Mouse (Mus musculus) large intestine, adult 2 months (tissue): ENCODE measurements around the gene Nrg4. TPM values are rescaled to one million over a fixed set of nuclear protein-coding genes. Genes with fewer than 3 reads are reported as not detected.

Experiments used
- DNase-seq: peaks from one replicate; pipeline ENCODE4 v3.0.0-alpha.2; 2012; ENCODE audit warnings: low read depth, low spot score
- WGBS: fragments of 180-500 bp; shearing (Covaris S2); methylation state at CpG from one replicate; pipeline ENCODE4 v1.1.7; 2018; 5-methylcytosine and 5-hydroxymethylcytosine counted together
- polyA plus RNA-seq: library from polyadenylated mRNA; depleted of rRNA; stranded (reverse); fragments of >200 nt; gene quantifications from 2 replicates; pipeline ENCODE4 v1.2.3, GENCODE M21; 2012

Gene Nrg4
- polyA plus RNA-seq, 1 experiment = 1.7 TPM

GRCm38 (mm10) chr9:55325061-55325460, 1.6 kb downstream of the Nrg4 start:
- WGBS = 84% methylated on average over 1 of the region's 1 CpGs
- no peak for DNase-seq

GRCm38 (mm10) chr9:55324516-55324915, 2.1 kb downstream of the Nrg4 start:
- 58% methylated on average over 10 of the region's 10 CpGs for WGBS

GRCm38 (mm10) chr9:55324085-55324484, 2.6 kb downstream of the Nrg4 start:
- no peak for DNase-seq
- 51% methylated on average over 8 of the region's 8 CpGs for WGBS

More at GRCm38 (mm10) chr9:55324516-55324915, 2.1 kb downstream of the Nrg4 start:
- DNase-seq = no peak

GRCm38 (mm10) chr9:55322641-55323040, 4.0 kb downstream of the Nrg4 start:
- 15% methylated on average over 1 of the region's 1 CpGs for WGBS
- no peak for DNase-seq

- WGBS = 58% methylated on average over 12 of the region's 12 CpGs
- DNase-seq = no peak
Observed at GRCm38 (mm10) chr9:55313619-55314261, 12.9 kb downstream of the Nrg4 start.

GRCm38 (mm10) chr9:55311560-55311959, 15.1 kb downstream of the Nrg4 start:
- 8% methylated on average over 5 of the region's 5 CpGs for WGBS
- DNase-seq = peak; percentile 43

GRCm38 (mm10) chr9:55308455-55308854, 18.2 kb downstream of the Nrg4 start:
- WGBS = 84% methylated on average over 5 of the region's 5 CpGs
- DNase-seq = no peak

- 33% methylated on average over 5 of the region's 5 CpGs for WGBS
- DNase-seq = no peak
Observed at GRCm38 (mm10) chr9:55307557-55307956, 19.1 kb downstream of the Nrg4 start.

GRCm38 (mm10) chr9:55307066-55307465, 19.6 kb downstream of the Nrg4 start:
- 36% methylated on average over 2 of the region's 2 CpGs for WGBS
- no peak for DNase-seq

- DNase-seq = no peak
- 60% methylated on average over 2 of the region's 2 CpGs for WGBS
Observed at GRCm38 (mm10) chr9:55296221-55296620, 30.4 kb downstream of the Nrg4 start.

GRCm38 (mm10) chr9:55291966-55292365, 34.7 kb downstream of the Nrg4 start:
- WGBS = 88% methylated on average over 4 of the region's 4 CpGs
- DNase-seq = no peak

GRCm38 (mm10) chr9:55289475-55290198, 37.0 kb downstream of the Nrg4 start:
- WGBS = 37% methylated on average over 3 of the region's 3 CpGs
- no peak for DNase-seq

GRCm38 (mm10) chr9:55285197-55285596, 41.4 kb downstream of the Nrg4 start:
- no peak for DNase-seq
- WGBS = 62% methylated on average over 3 of the region's 3 CpGs

- 3% methylated on average over 14 of the region's 14 CpGs for WGBS
- peak; percentile 53 for DNase-seq
Observed at GRCm38 (mm10) chr9:55283516-55283915, 43.1 kb downstream of the Nrg4 start.

GRCm38 (mm10) chr9:55279114-55279825, 47.4 kb downstream of the Nrg4 start:
- DNase-seq = no peak
- WGBS = 52% methylated on average over 8 of the region's 8 CpGs

GRCm38 (mm10) chr9:55277562-55277961, 49.1 kb downstream of the Nrg4 start:
- no peak for DNase-seq
- 42% methylated on average over 4 of the region's 4 CpGs for WGBS

GRCm38 (mm10) chr9:55273906-55274305, 52.7 kb downstream of the Nrg4 start:
- 78% methylated on average over 4 of the region's 4 CpGs for WGBS
- no peak for DNase-seq

- WGBS = 36% methylated on average over 5 of the region's 5 CpGs
Observed at GRCm38 (mm10) chr9:55271960-55272560, 54.6 kb downstream of the Nrg4 start.

GRCm38 (mm10) chr9:55264356-55265302, 62.0 kb downstream of the Nrg4 start:
- 28% methylated on average over 8 of the region's 8 CpGs for WGBS
- DNase-seq = no peak

More at GRCm38 (mm10) chr9:55271960-55272560, 54.6 kb downstream of the Nrg4 start:
- no peak for DNase-seq
